21 mouse cellular contexts compared by ENCODE assay signal in genomic region chr11:69033552-69033951, GRCm38 (mm10). TPM values are rescaled to one million over a fixed set of nuclear protein-coding genes. Genes with fewer than 3 reads are reported as not detected.
DNase-seq lines count a peak whose midpoint lies in the region; ATAC-seq and TF ChIP-seq lines count a peak whose summit lies in the region.
"Had no signal": no experiment of that assay in that cellular context is flagged by ENCODE, and none has a peak within 500 bp of the region (broad histone marks: within the 10 kb centered on the region; RNA-seq: fewer than 3 reads in every experiment).

No protein-coding gene starts in this region.

- 81% methylated on average over 9 of the region's 9 CpGs for WGBS in intestine, embryonic 15.5 days
- WGBS in intestine, postnatal 0 days: 73% methylated on average over 9 of the region's 9 CpGs

- DNase-seq in lung, postnatal 36 days: peak; percentile 32
- no peak for DNase-seq in lung, postnatal 14 days
- no peak for DNase-seq in frontal cortex, postnatal 10 days (ENCODE audit: low spot score in 2 of 2)
- DNase-seq: adrenal gland, postnatal 14 days; cerebellum, adult 8-10 months; cerebellum, postnatal 14 days; forebrain, postnatal 0 days; gastrocnemius, adult 2 months; gastrocnemius, postnatal 25 days had no signal

- H3K27ac ChIP-seq in intestine, embryonic 15.5 days: no peak overlapping the region
- no peak overlapping the region for H3K27ac ChIP-seq in intestine, postnatal 0 days (ENCODE audit: low read depth, low read length)
- H3K27ac ChIP-seq: forebrain, embryonic 13.5 days; gastrocnemius, adult 2 months; heart, adult 2 months; heart, embryonic 15.5 days; hindbrain, embryonic 10.5 days; hindbrain, embryonic 14.5 days had no signal

- H3K27me3 ChIP-seq in intestine, embryonic 15.5 days (replicated peaks): no peaks in the 10 kb centered on the region
- H3K27me3 ChIP-seq in intestine, postnatal 0 days (replicated peaks; ENCODE audit: control insufficient read depth, insufficient read depth, low read length): no peaks in the 10 kb centered on the region
- H3K27me3 ChIP-seq: CH12.LX; forebrain, embryonic 13.5 days; heart, embryonic 15.5 days; Patski had no signal

- peaks cover 49% of the 10 kb centered on the region for H3K36me3 ChIP-seq in intestine, embryonic 15.5 days
- peaks cover 40% of the 10 kb centered on the region for H3K36me3 ChIP-seq in intestine, postnatal 0 days (ENCODE audit: control insufficient read depth, insufficient read depth)

- no peaks in the 10 kb centered on the region for H3K9me3 ChIP-seq in intestine, embryonic 15.5 days
- H3K9me3 ChIP-seq in intestine, postnatal 0 days (ENCODE audit: control insufficient read depth): no peaks in the 10 kb centered on the region
- H3K9me3 ChIP-seq: forebrain, embryonic 13.5 days; heart, embryonic 15.5 days; hindbrain, embryonic 10.5 days had no signal

- TF ChIP-seq CTCF in intestine, postnatal 0 days (IDR thresholded peaks at IDR 0.05; ENCODE audit: low read depth): no peak

- H3K4me1 ChIP-seq in intestine, embryonic 15.5 days (replicated peaks): peaks cover 11% of the 10 kb centered on the region
- peaks cover 2% of the 10 kb centered on the region; the same call in 1 of the 2 replicates for H3K4me1 ChIP-seq in intestine, postnatal 0 days (replicated peaks; ENCODE audit: control insufficient read depth, insufficient read depth, low read length)

- no peak for ATAC-seq in intestine, embryonic 15.5 days
- no peak for ATAC-seq in intestine, postnatal 0 days
- peak; percentile 47 for ATAC-seq in granulocyte monocyte progenitor cell, adult 5-6 weeks (replicated peaks; ENCODE audit: poor library complexity, severe bottlenecking)
- ATAC-seq: activated CD4-positive, CD25-positive, alpha-beta regulatory T cell, adult 4 months; forebrain, embryonic 13.5 days; forebrain, postnatal 0 days; Patski had no signal

- no peak overlapping the region for H3K4me3 ChIP-seq in intestine, embryonic 15.5 days (replicated peaks)
- H3K4me3 ChIP-seq in intestine, postnatal 0 days (ENCODE audit: low read depth, low read length): no peak overlapping the region
- H3K4me3 ChIP-seq: forebrain, embryonic 13.5 days; gastrocnemius, adult 2 months; heart, adult 2 months; heart, embryonic 15.5 days; hindbrain, embryonic 10.5 days had no signal

- H3K4me2 ChIP-seq in intestine, embryonic 15.5 days (replicated peaks): 0 out of 2 replicates have a peak overlapping the region, but pooled peaks have one; percentile 11
- no peak overlapping the region for H3K4me2 ChIP-seq in intestine, postnatal 0 days (replicated peaks; ENCODE audit: low read depth)
- H3K4me2 ChIP-seq: forebrain, embryonic 13.5 days; heart, embryonic 11.5 days; heart, embryonic 15.5 days; hindbrain, embryonic 14.5 days had no signal

- H3K9ac ChIP-seq in intestine, embryonic 15.5 days: no peak overlapping the region
- no peak overlapping the region for H3K9ac ChIP-seq in intestine, postnatal 0 days (ENCODE audit: low read depth, low read length)
- H3K9ac ChIP-seq: forebrain, embryonic 13.5 days; forebrain, postnatal 0 days; heart, embryonic 15.5 days; hindbrain, embryonic 14.5 days had no signal

RNA-seq across cellular contexts. Expression of gene Aurkb, which starts 11.9 kb away (rescaled TPM):
- 133 and 135 TPM in 2 replicates for polyA plus RNA-seq in intestine, embryonic 15.5 days (2015; fragmentation: Nextera tagmentation; extraction: Ambion mirVana)
- 24.3 and 26.2 TPM in 2 replicates for polyA plus RNA-seq in intestine, postnatal 0 days (2015; fragmentation: Nextera tagmentation; extraction: Ambion mirVana)
- total RNA-seq in granulocyte monocyte progenitor cell, adult 5-6 weeks (2014; fragmentation: Nextera tagmentation): 80.2 and 105 TPM in 2 replicates
- 102 and 122 TPM in 2 replicates for total RNA-seq in granulocyte monocyte progenitor cell, adult 5-6 weeks (2017)
- total RNA-seq: gastrocnemius, adult 2 months had no signal

RNA-seq across cellular contexts. Expression of gene Ctc1, which starts 17.8 kb away (rescaled TPM):
- 35.1 and 38.6 TPM in 2 replicates for polyA plus RNA-seq in intestine, embryonic 15.5 days (2015; fragmentation: Nextera tagmentation; extraction: Ambion mirVana)
- 9.4 and 10.7 TPM in 2 replicates for polyA plus RNA-seq in intestine, postnatal 0 days (2015; fragmentation: Nextera tagmentation; extraction: Ambion mirVana)
- 50.3 and 66.2 TPM in 2 replicates for total RNA-seq in granulocyte monocyte progenitor cell, adult 5-6 weeks (2014; fragmentation: Nextera tagmentation)
- 17.1 and 22.4 TPM in 2 replicates for total RNA-seq in granulocyte monocyte progenitor cell, adult 5-6 weeks (2017)

RNA-seq across cellular contexts. Expression of gene Pfas, which starts 25.3 kb away (rescaled TPM):
- polyA plus RNA-seq in intestine, embryonic 15.5 days (2015; fragmentation: Nextera tagmentation; extraction: Ambion mirVana): 29.7 and 32.1 TPM in 2 replicates
- polyA plus RNA-seq in intestine, postnatal 0 days (2015; fragmentation: Nextera tagmentation; extraction: Ambion mirVana): 6.4 and 7.2 TPM in 2 replicates
- total RNA-seq in granulocyte monocyte progenitor cell, adult 5-6 weeks (2014; fragmentation: Nextera tagmentation): 47.3 and 48.4 TPM in 2 replicates
- 45.5 and 56.2 TPM in 2 replicates for total RNA-seq in granulocyte monocyte progenitor cell, adult 5-6 weeks (2017)

RNA-seq across cellular contexts. Expression of gene Borcs6, which starts 26.0 kb away (rescaled TPM):
- 8.6 and 8.9 TPM in 2 replicates for polyA plus RNA-seq in intestine, embryonic 15.5 days (2015; fragmentation: Nextera tagmentation; extraction: Ambion mirVana)
- polyA plus RNA-seq in intestine, postnatal 0 days (2015; fragmentation: Nextera tagmentation; extraction: Ambion mirVana): 13.4 and 13.8 TPM in 2 replicates
- total RNA-seq in granulocyte monocyte progenitor cell, adult 5-6 weeks (2014; fragmentation: Nextera tagmentation): 2.0 and 11.4 TPM in 2 replicates
- 9.4 TPM in 2 replicates for total RNA-seq in granulocyte monocyte progenitor cell, adult 5-6 weeks (2017)

RNA-seq across cellular contexts. Expression of gene Tmem107, which starts 37.1 kb away (rescaled TPM):
- polyA plus RNA-seq in intestine, embryonic 15.5 days (2015; fragmentation: Nextera tagmentation; extraction: Ambion mirVana): 43.7 and 47.6 TPM in 2 replicates
- 14.5 TPM in 2 replicates for polyA plus RNA-seq in intestine, postnatal 0 days (2015; fragmentation: Nextera tagmentation; extraction: Ambion mirVana)
- total RNA-seq in granulocyte monocyte progenitor cell, adult 5-6 weeks (2014; fragmentation: Nextera tagmentation): 15.1 and 48.9 TPM in 2 replicates
- total RNA-seq in granulocyte monocyte progenitor cell, adult 5-6 weeks (2017): 10.4 and 24.9 TPM in 2 replicates
